Comparison of ENCODE assay signal across 8 mouse cellular contexts in genomic region chr8:69584611-69585202, GRCm38 (mm10). TPM values are rescaled to one million over a fixed set of nuclear protein-coding genes. Genes with fewer than 3 reads are reported as not detected.
DNase-seq lines count a peak whose midpoint lies in the region; ATAC-seq lines count a peak whose summit lies in the region.

No protein-coding gene starts in this region.

- no peaks in the 10 kb centered on the region for H3K27me3 ChIP-seq in heart, embryonic 11.5 days (ENCODE audit: control insufficient read depth, insufficient read depth, low read length)
- no peaks in the 10 kb centered on the region for H3K27me3 ChIP-seq in kidney, embryonic 16.5 days (ENCODE audit: insufficient read depth, low read length)
- H3K27me3 ChIP-seq in liver, embryonic 13.5 days, result peaks cover 17% of the 10 kb centered on the region
- H3K27me3 ChIP-seq in neural tube, embryonic 12.5 days (replicated peaks), result no peaks in the 10 kb centered on the region

- no peaks in the 10 kb centered on the region for H3K9me3 ChIP-seq in heart, embryonic 11.5 days (replicated peaks; ENCODE audit: control insufficient read depth, low read length)
- no peaks in the 10 kb centered on the region for H3K9me3 ChIP-seq in kidney, embryonic 16.5 days (ENCODE audit: low read length)
- no peaks in the 10 kb centered on the region for H3K9me3 ChIP-seq in liver, embryonic 13.5 days (replicated peaks)
- H3K9me3 ChIP-seq in neural tube, embryonic 12.5 days, result no peaks in the 10 kb centered on the region

- peak; percentile 27 to 57 for DNase-seq in urinary bladder, adult 18-20 months (ENCODE audit: low spot score in 2 of 2)
- DNase-seq in urinary bladder, postnatal 10 days (ENCODE audit: low spot score), result no peak
- peak; percentile 14 for DNase-seq in embryo, embryonic 11.5 days (ENCODE audit: low read depth, low spot score)
- DNase-seq in liver, embryonic 13.5 days, result no peak
- peak; percentile 32 to 41 for DNase-seq in urinary bladder, postnatal 36 days (ENCODE audit: low spot score in 2 of 2)

- WGBS in heart, embryonic 11.5 days (ENCODE audit: insufficient replicate concordance), result 3% methylated on average over 54 of the region's 54 CpGs
- WGBS in kidney, embryonic 16.5 days, result 3% methylated on average over 54 of the region's 54 CpGs
- WGBS in liver, embryonic 13.5 days (ENCODE audit: insufficient replicate concordance), result 3% methylated on average over 53 of the region's 54 CpGs
- under 1% methylated on average over 54 of the region's 54 CpGs for WGBS in neural tube, embryonic 12.5 days

- no peak overlapping the region for H3K27ac ChIP-seq in heart, embryonic 11.5 days (ENCODE audit: low read depth, low read length)
- H3K27ac ChIP-seq in kidney, embryonic 16.5 days (ENCODE audit: low read length), result no peak overlapping the region
- H3K27ac ChIP-seq in liver, embryonic 13.5 days, result no peak overlapping the region
- H3K27ac ChIP-seq in neural tube, embryonic 12.5 days, result no peak overlapping the region

- peak overlapping the region; percentile 80 for H3K4me2 ChIP-seq in heart, embryonic 11.5 days
- peak overlapping the region; percentile 81 for H3K4me2 ChIP-seq in kidney, embryonic 16.5 days (replicated peaks; ENCODE audit: low read depth, low read length)
- peak overlapping the region; percentile 67 for H3K4me2 ChIP-seq in liver, embryonic 13.5 days
- H3K4me2 ChIP-seq in neural tube, embryonic 12.5 days (replicated peaks), result peak overlapping the region; percentile 94

- ATAC-seq in heart, embryonic 11.5 days (replicated peaks; ENCODE audit: insufficient number of reproducible peaks, low FRiP score, low TSS enrichment), result no peak
- peak; percentile 57; the same call in 1 of the 2 replicates for ATAC-seq in kidney, embryonic 16.5 days (ENCODE audit: low FRiP score, low TSS enrichment)
- no peak for ATAC-seq in liver, embryonic 13.5 days (ENCODE audit: low read depth)
- ATAC-seq in neural tube, embryonic 12.5 days (ENCODE audit: low FRiP score, low read depth), result peak; percentile 53; the same call in 1 of the 2 replicates

- peak overlapping the region; percentile 81 for H3K9ac ChIP-seq in heart, embryonic 11.5 days (ENCODE audit: low read depth, low read length)
- peak overlapping the region; percentile 74 for H3K9ac ChIP-seq in kidney, embryonic 16.5 days (replicated peaks; ENCODE audit: low read length)
- 0 out of 2 replicates have a peak overlapping the region, but pooled peaks have one; percentile 22 for H3K9ac ChIP-seq in liver, embryonic 13.5 days
- H3K9ac ChIP-seq in neural tube, embryonic 12.5 days, result peak overlapping the region; percentile 63

- peak overlapping the region; percentile 52 for H3K4me3 ChIP-seq in heart, embryonic 11.5 days (ENCODE audit: low read depth, low read length)
- H3K4me3 ChIP-seq in kidney, embryonic 16.5 days (ENCODE audit: low read length), result peak overlapping the region; percentile 50
- peak overlapping the region; percentile 49 for H3K4me3 ChIP-seq in liver, embryonic 13.5 days (replicated peaks)
- H3K4me3 ChIP-seq in neural tube, embryonic 12.5 days, result peak overlapping the region; percentile 45

- no peaks in the 10 kb centered on the region for H3K36me3 ChIP-seq in heart, embryonic 11.5 days (ENCODE audit: control insufficient read depth, insufficient read depth, low read length)
- H3K36me3 ChIP-seq in kidney, embryonic 16.5 days (ENCODE audit: insufficient read depth, low read length), result no peaks in the 10 kb centered on the region
- no peaks in the 10 kb centered on the region for H3K36me3 ChIP-seq in liver, embryonic 13.5 days
- no peaks in the 10 kb centered on the region for H3K36me3 ChIP-seq in neural tube, embryonic 12.5 days

- H3K4me1 ChIP-seq in heart, embryonic 11.5 days (ENCODE audit: control insufficient read depth, insufficient read depth, low read length), result no peaks in the 10 kb centered on the region
- no peaks in the 10 kb centered on the region for H3K4me1 ChIP-seq in kidney, embryonic 16.5 days (ENCODE audit: insufficient read depth, low read length)
- H3K4me1 ChIP-seq in liver, embryonic 13.5 days (replicated peaks), result no peaks in the 10 kb centered on the region
- peaks cover 3% of the 10 kb centered on the region; the same call in 1 of the 2 replicates for H3K4me1 ChIP-seq in neural tube, embryonic 12.5 days

RNA-seq across cellular contexts. Expression of gene Zfp868, which starts 40.6 kb away (rescaled TPM):
- polyA plus RNA-seq in heart, embryonic 11.5 days (2014; fragmentation: Nextera tagmentation; extraction: Ambion mirVana), result 13.8 and 17.2 TPM in 2 replicates
- 26.6 and 30.2 TPM in 2 replicates for polyA plus RNA-seq in kidney, embryonic 16.5 days (2015; fragmentation: Nextera tagmentation; extraction: Ambion mirVana)
- polyA plus RNA-seq in liver, embryonic 13.5 days (2015; fragmentation: Nextera tagmentation; extraction: Ambion mirVana), result 7.5 and 9.4 TPM in 2 replicates
- 38.1 and 41.5 TPM in 2 replicates for polyA plus RNA-seq in neural tube, embryonic 12.5 days (2016; fragmentation: Nextera tagmentation; extraction: Ambion mirVana)

Comparison
In these comparisons a context has a peak if more than half of its experiments do, and no peak if none do; other contexts are left out.
1. DNase-seq: peak in urinary bladder, adult 18-20 months (2 of 2), embryo, embryonic 11.5 days (single experiment) and urinary bladder, postnatal 36 days (2 of 2); none in urinary bladder, postnatal 10 days (single experiment) and liver, embryonic 13.5 days (single experiment).
2. ATAC-seq: peak in kidney, embryonic 16.5 days (single experiment) and neural tube, embryonic 12.5 days (single experiment); none in heart, embryonic 11.5 days (single experiment) and liver, embryonic 13.5 days (single experiment).
3. H3K9ac ChIP-seq: peak in every context shown above with its lines; median percentile 81 in heart, embryonic 11.5 days; 74 in kidney, embryonic 16.5 days; 63 in neural tube, embryonic 12.5 days; 22 in liver, embryonic 13.5 days.
4. Peak in every context shown above with its lines, with median percentiles within 50 percentile points of each other: H3K4me2 ChIP-seq and H3K4me3 ChIP-seq.